Mouse (Mus musculus) liver, postnatal 0 days (tissue): Measurements from ENCODE around the gene Acvr2a. TPM values are rescaled to one million over a fixed set of nuclear protein-coding genes. Genes with fewer than 3 reads are reported as not detected.

Experiments used
- ATAC-seq: fragments of 200-750 bp; cut with Nextera tagmentation; 2 replicates; pipeline ENCODE4 v1.8.0; 2017; ENCODE audit warnings: mild to moderate bottlenecking, moderate library complexity
- DNase-seq: peaks from one replicate; pipeline ENCODE4 v3.0.0-alpha.2; 2016
- H3K27ac ChIP-seq: fragments of 300-500 bp; sonication (generic); 2 replicates; pipeline ENCODE4 v1.5.1; 2014; ENCODE audit warnings: antibody characterized with exemption, moderate library complexity, mild to moderate bottlenecking, low read depth
- H3K27me3 ChIP-seq: fragments of 300-500 bp; sonication (generic); 2 replicates; pipeline ENCODE4 v1.6.1; 2014; ENCODE audit warnings: low read length, control low read depth, mixed read lengths; ENCODE audit not compliant: insufficient read depth
- H3K36me3 ChIP-seq: fragments of 300-500 bp; sonication (generic); replicated peaks from 2 replicates; pipeline ENCODE4 v1.6.1; 2014; ENCODE audit warnings: mild to moderate bottlenecking, control low read depth, low read length, moderate library complexity, mixed read lengths; ENCODE audit not compliant: insufficient read depth
- H3K4me1 ChIP-seq: fragments of 300-500 bp; sonication (generic); 2 replicates; pipeline ENCODE4 v1.6.1; 2014; ENCODE audit warnings: antibody characterized with exemption, mild to moderate bottlenecking, control low read depth; ENCODE audit not compliant: insufficient read depth
- H3K4me2 ChIP-seq: fragments of 300-500 bp; sonication (generic); 2 replicates; pipeline ENCODE4 v1.6.1; 2014; ENCODE audit warnings: low read depth, mild to moderate bottlenecking, low read length, moderate library complexity, mixed read lengths
- H3K4me3 ChIP-seq: fragments of 300-500 bp; sonication (generic); 2 replicates; pipeline ENCODE4 v1.5.1; 2014; ENCODE audit warnings: low read depth, low read length
- H3K9ac ChIP-seq: fragments of 300-500 bp; sonication (generic); replicated peaks from 2 replicates; pipeline ENCODE4 v1.6.1; 2014; ENCODE audit warnings: mild to moderate bottlenecking, moderate library complexity
- H3K9me3 ChIP-seq: fragments of 300-500 bp; sonication (generic); 2 replicates; pipeline ENCODE4 v1.6.1; 2016; ENCODE audit warnings: mild to moderate bottlenecking, control low read depth, low read length, mixed read lengths
- CTCF ChIP-seq: sonication (generic); IDR thresholded peaks from 2 replicates; pipeline ENCODE4 v1.5.1; 2016; ENCODE audit warnings: antibody characterized with exemption, low read depth
- EP300 ChIP-seq: IDR thresholded peaks from 2 replicates; pipeline ENCODE4 v1.6.1; 2016; ENCODE audit warnings: antibody characterized with exemption, low read depth, mild to moderate bottlenecking
- WGBS: fragments of 180-500 bp; shearing (Covaris S2); extraction: QIAGEN DNeasy Blood & Tissue Kit; methylation state at CpG from one replicate; pipeline ENCODE4 v1.1.7; 2014; ENCODE audit not compliant: insufficient replicate concordance; 5-methylcytosine and 5-hydroxymethylcytosine counted together
- polyA plus RNA-seq: library from polyadenylated mRNA; unstranded; fragments of >200 nt; fragmentation: Nextera tagmentation; extraction: Ambion mirVana; gene quantifications from 2 replicates; pipeline ENCODE4 v1.2.1, GENCODE M21; 2015

Gene Acvr2a
- polyA plus RNA-seq, 1 experiment from 2014 or later = 3.9 TPM

DNA sequence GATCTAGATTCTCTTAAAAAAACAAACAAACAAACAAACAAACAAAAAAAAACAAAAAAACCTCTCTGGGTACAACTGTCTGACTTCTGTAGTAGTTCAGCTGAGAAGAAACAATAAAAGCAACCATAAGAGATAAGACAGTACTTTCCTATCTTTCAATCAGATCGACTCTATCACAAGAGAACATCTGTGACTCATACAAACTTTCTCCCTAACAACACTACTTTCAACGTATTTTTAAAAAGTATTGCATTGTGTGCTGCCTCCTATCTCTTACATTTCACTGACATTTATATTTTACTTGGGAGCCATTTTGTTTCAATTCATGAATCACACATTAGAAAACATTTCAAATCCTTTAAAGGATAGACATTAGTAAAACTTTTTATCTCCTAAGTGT lies 121.1 kb downstream of the Acvr2a start:
- Histone ChIP-seq H3K4me1 (no peaks in the 10 kb centered on the region), H3K36me3 (peaks cover 31% of the 10 kb centered on the region), H3K4me2 (no peak overlapping the region), H3K4me3 (no peak overlapping the region), H3K27ac (no peak overlapping the region), H3K9ac (no peak overlapping the region), H3K27me3 (no peaks in the 10 kb centered on the region), H3K9me3 (no peaks in the 10 kb centered on the region)
- no peak for DNase-seq
- 73% methylated on average over 2 of the region's 2 CpGs for WGBS
- TF ChIP-seq CTCF (no peak), EP300 (no peak)
- no peak for ATAC-seq

DNA sequence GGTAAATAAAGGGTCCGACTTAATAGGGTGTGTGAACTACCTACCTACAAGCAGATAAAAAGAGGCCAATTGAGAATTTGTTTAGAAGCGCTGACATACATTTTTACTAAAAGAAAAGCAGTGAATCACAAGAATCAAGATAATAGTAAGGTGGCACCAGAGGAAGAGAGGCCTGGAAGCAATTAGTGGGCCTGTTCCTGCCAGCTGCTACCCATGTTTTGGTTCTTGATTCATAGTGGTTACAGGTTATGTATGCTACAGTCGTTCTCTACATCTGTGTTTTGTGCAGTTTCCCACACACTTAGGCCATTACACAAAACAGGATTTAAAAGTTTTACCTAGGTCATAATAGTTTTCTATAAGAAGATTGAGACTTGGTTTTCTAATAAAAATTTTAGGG lies 133.9 kb downstream of the Acvr2a start:
- TF ChIP-seq EP300 (no peak), CTCF (no peak)
- no peak for ATAC-seq

DNA sequence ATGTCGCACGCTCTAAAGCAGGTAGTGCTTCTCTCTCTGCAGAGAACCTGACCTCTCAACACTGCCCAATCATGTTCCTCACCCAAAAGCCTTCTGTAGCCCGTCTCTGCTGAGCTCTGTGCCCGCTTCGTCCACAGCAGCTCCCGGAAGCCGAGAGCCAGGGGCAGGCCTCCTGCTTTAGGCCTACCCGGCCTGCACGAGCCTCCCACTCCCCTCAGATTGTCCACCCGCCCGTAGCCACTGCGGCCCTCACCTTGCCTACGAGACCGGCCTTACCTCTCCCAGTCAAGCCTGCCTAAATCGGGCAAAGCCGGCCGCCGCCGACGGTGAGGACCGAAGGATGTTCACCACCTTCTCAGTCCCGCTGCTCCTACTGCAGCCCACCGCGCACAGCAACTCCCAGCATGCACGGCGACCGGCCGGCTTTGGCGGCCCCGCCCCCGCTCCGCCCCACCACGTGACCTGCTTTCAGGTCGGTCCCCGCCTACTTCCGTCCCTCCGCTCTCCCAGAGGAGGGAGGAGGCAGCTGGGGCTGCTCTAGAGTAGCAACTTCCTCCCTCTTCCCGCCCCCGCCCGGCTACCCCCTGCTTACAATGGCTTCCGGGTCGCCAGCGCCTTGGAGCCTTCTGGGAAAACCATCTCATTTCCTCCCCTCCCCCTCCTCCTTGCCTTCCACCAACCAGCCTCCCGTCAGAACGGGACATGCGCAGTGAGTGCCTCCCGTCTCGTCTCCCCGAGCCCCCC lies 135.1 kb downstream of the Acvr2a start, which contains the start of gene Mbd5:
TSS of gene Mbd5 (plus strand) at position 668 of the 744 bp plus-strand sequence.
- Histone ChIP-seq H3K4me1 (peaks cover 3% of the 10 kb centered on the region; the same call in 1 of the 2 replicates), H3K27ac (peak within 1 kb of the TSS; percentile 92), H3K9ac (peak within 1 kb of the TSS; percentile 91), H3K4me3 (peak within 1 kb of the TSS; percentile 92), H3K36me3 (no peaks in the 10 kb centered on the region), H3K27me3 (no peaks in the 10 kb centered on the region), H3K9me3 (no peaks in the 10 kb centered on the region), H3K4me2 (peak within 1 kb of the TSS; percentile 76)
- no peak for TF ChIP-seq CTCF
- TF ChIP-seq EP300 = peak; percentile 45; the same call in 1 of the 2 replicates
- 1% methylated on average over 45 of the region's 49 CpGs for WGBS
- DNase-seq (peak; percentile 99), ATAC-seq (peak; percentile 98)

More for the DNA sequence above, 133.9 kb downstream of the Acvr2a start:
- Histone ChIP-seq H3K4me2 (peak overlapping the region; percentile 76), H3K27me3 (no peaks in the 10 kb centered on the region), H3K27ac (no peak overlapping the region), H3K4me3 (peak overlapping the region; percentile 92), H3K9me3 (no peaks in the 10 kb centered on the region), H3K9ac (peak overlapping the region; percentile 19; the same call in 1 of the 2 replicates), H3K36me3 (no peaks in the 10 kb centered on the region), H3K4me1 (peaks cover 3% of the 10 kb centered on the region; the same call in 1 of the 2 replicates)
- 53% methylated on average over 3 of the region's 3 CpGs for WGBS
- no peak for DNase-seq

DNA sequence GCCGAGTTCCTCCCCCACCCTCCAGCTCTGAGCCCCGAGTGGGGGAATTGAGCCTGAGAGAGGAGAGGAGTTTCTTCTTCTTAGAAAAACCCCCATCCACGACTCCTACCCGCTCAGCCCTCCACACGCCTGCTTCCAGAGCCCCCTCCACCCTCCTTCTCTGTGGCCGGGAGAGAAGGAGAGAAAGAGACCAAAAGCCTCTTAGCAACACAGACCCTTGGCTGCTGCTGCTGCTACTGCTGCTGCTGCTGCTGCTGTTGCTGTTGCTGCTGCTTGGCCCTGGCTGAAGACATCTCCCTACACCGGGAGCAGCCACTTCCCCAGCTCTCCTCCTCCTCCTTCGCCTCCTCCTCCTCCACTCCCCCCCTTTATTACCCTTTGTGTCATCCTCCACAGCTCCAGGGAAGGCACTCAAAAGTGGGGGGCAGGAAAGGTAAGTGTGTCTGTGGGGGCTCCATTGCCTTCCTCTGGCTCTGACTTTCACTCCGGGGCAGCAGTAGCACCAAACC lies 135.9 kb downstream of the Acvr2a start:
- H3K4me1 ChIP-seq = peaks cover 3% of the 10 kb centered on the region; the same call in 1 of the 2 replicates
- ATAC-seq = peak; percentile 7
- peak overlapping the region; percentile 76 for H3K4me2 ChIP-seq
- no peaks in the 10 kb centered on the region for H3K9me3 ChIP-seq
- no peaks in the 10 kb centered on the region for H3K27me3 ChIP-seq
- H3K36me3 ChIP-seq = no peaks in the 10 kb centered on the region
- TF ChIP-seq EP300 (no peak), CTCF (no peak)
- peak overlapping the region; percentile 92 for H3K4me3 ChIP-seq
- H3K27ac ChIP-seq = peak overlapping the region; percentile 92
- peak overlapping the region; percentile 91 for H3K9ac ChIP-seq
- WGBS = 0% methylated on average over 9 of the region's 9 CpGs
- DNase-seq = peak; percentile 48

DNA sequence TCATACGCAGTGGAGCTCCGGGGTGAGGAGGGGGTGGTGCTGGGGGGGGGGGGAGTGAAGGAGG lies 136.2 kb downstream of the Acvr2a start, which contains the start of gene Orc4:
TSS of gene Orc4 (minus strand) at position 26 of the 64 bp plus-strand sequence.
- H3K36me3 ChIP-seq = no peaks in the 10 kb centered on the region
- peak within 1 kb of the TSS; percentile 92 for H3K27ac ChIP-seq
- no peaks in the 10 kb centered on the region for H3K27me3 ChIP-seq
- DNase-seq = no peak
- ATAC-seq = no peak
- no peak for TF ChIP-seq CTCF
- TF ChIP-seq EP300 = no peak
- H3K4me1 ChIP-seq = peaks cover 3% of the 10 kb centered on the region; the same call in 1 of the 2 replicates
- H3K9ac ChIP-seq = peak within 1 kb of the TSS; percentile 91
- peak within 1 kb of the TSS; percentile 92 for H3K4me3 ChIP-seq
- peak within 1 kb of the TSS; percentile 76 for H3K4me2 ChIP-seq
- WGBS = 0% methylated on average over 2 of the region's 2 CpGs
- no peaks in the 10 kb centered on the region for H3K9me3 ChIP-seq

DNA sequence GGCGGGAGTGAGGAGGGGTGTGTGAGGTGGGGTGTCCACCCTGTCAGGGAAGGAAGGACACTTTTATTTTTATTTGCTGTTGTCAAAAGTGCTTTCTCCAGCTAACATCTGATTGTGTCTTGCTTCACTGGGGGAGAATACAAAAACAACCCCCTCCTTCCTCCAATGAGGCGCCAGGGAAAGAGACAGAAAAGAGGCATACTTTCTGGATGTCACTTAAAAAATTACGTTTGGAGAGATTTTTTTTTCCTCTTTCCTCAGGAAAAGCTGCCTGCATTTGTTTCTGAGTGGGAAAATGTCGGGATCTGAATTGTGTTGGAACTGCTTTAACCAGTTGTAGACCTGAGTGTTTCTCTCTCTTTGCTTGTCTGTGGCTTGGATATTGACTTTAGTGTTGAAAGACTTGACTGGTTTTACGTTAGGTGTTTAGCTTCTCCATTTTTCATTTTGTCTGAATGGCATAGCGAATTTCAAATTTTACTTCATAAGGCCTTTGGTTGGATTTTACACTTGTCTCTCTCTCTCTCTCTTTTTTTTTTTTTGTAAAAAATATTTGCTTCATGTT lies 136.5 kb downstream of the Acvr2a start:
- peaks cover 3% of the 10 kb centered on the region; the same call in 1 of the 2 replicates for H3K4me1 ChIP-seq
- peak overlapping the region; percentile 91 for H3K9ac ChIP-seq
- WGBS = 4% methylated on average over 5 of the region's 6 CpGs
- peak overlapping the region; percentile 92 for H3K27ac ChIP-seq
- peak overlapping the region; percentile 92 for H3K4me3 ChIP-seq
- H3K4me2 ChIP-seq = peak overlapping the region; percentile 76
- H3K36me3 ChIP-seq = no peaks in the 10 kb centered on the region
- DNase-seq (no peak), ATAC-seq (no peak)
- no peaks in the 10 kb centered on the region for H3K27me3 ChIP-seq
- TF ChIP-seq EP300 = no peak
- TF ChIP-seq CTCF = no peak
- H3K9me3 ChIP-seq = no peaks in the 10 kb centered on the region

Other genes starting within 250 kb of the Acvr2a start
- 5.2 and 5.4 TPM in 2 replicates for gene Mbd5, start 135.4 kb downstream of the Acvr2a start, polyA plus RNA-seq
- 26.0 and 26.1 TPM in 2 replicates for gene Orc4, start 136.2 kb downstream of the Acvr2a start, polyA plus RNA-seq